Mouse (Mus musculus) heart, embryonic 15.5 days (tissue): Measurements from ENCODE around the gene Ubap2. TPM values are rescaled to one million over a fixed set of nuclear protein-coding genes. Genes with fewer than 3 reads are reported as not detected.

Experiments
- ATAC-seq: fragments of 200-750 bp; cut with Nextera tagmentation; replicated peaks from 2 replicates; pipeline ENCODE4 v1.8.0; 2017; ENCODE audit warnings: low read depth, moderate TSS enrichment; ENCODE audit not compliant: insufficient number of reproducible peaks, insufficient read depth, low FRiP score
- H3K27ac ChIP-seq: fragments of 300-500 bp; sonication (generic); 2 replicates; pipeline ENCODE4 v1.5.1; 2015; ENCODE audit warnings: mild to moderate bottlenecking, inconsistent platforms
- H3K27me3 ChIP-seq: fragments of 300-500 bp; sonication (generic); 2 replicates; pipeline ENCODE4 v1.6.1; 2015; ENCODE audit warnings: inconsistent platforms
- H3K36me3 ChIP-seq: fragments of 300-500 bp; sonication (generic); 2 replicates; pipeline ENCODE4 v1.6.1; 2015; ENCODE audit warnings: mild to moderate bottlenecking, inconsistent platforms
- H3K4me1 ChIP-seq: fragments of 300-500 bp; sonication (generic); replicated peaks from 2 replicates; pipeline ENCODE4 v1.6.1; 2015; ENCODE audit warnings: inconsistent platforms
- H3K4me2 ChIP-seq: fragments of 300-500 bp; sonication (generic); 2 replicates; pipeline ENCODE4 v1.6.1; 2015; ENCODE audit warnings: inconsistent platforms, mild to moderate bottlenecking, moderate library complexity
- H3K4me3 ChIP-seq: fragments of 300-500 bp; sonication (generic); 2 replicates; pipeline ENCODE4 v1.5.1; 2015; ENCODE audit warnings: mild to moderate bottlenecking, inconsistent platforms
- H3K9ac ChIP-seq: fragments of 300-500 bp; sonication (generic); 2 replicates; pipeline ENCODE4 v1.6.1; 2015; ENCODE audit warnings: mild to moderate bottlenecking, inconsistent platforms
- H3K9me3 ChIP-seq: fragments of 300-500 bp; sonication (generic); replicated peaks from 2 replicates; pipeline ENCODE4 v1.6.1; 2016; ENCODE audit warnings: inconsistent platforms
- WGBS: fragments of 180-500 bp; shearing (Covaris S2); methylation state at CpG from one replicate; pipeline ENCODE4 v1.1.7; 2015; ENCODE audit warnings: mixed read lengths; 5-methylcytosine and 5-hydroxymethylcytosine counted together
- polyA plus RNA-seq: library from polyadenylated mRNA; unstranded; fragments of >200 nt; fragmentation: Nextera tagmentation; extraction: Ambion mirVana; gene quantifications from 2 replicates; pipeline ENCODE4 v1.2.1, GENCODE M21; 2015

Ubap2 gene
- polyA plus RNA-seq, 1 experiment from 2014 or later = 47.0 TPM

- H3K9me3 ChIP-seq = no peaks in the 10 kb centered on the region
- peaks cover 37% of the 10 kb centered on the region for H3K4me1 ChIP-seq
- H3K36me3 ChIP-seq = 0 out of 2 replicates have a peak, but pooled peaks cover 4% of the 10 kb centered on the region
- H3K9ac ChIP-seq = no peak overlapping the region
- H3K4me2 ChIP-seq = no peak overlapping the region
- H3K4me3 ChIP-seq = no peak overlapping the region
- no peaks in the 10 kb centered on the region for H3K27me3 ChIP-seq
- ATAC-seq = no peak
- no peak overlapping the region for H3K27ac ChIP-seq
- WGBS = 94% methylated on average over 4 of the region's 4 CpGs
Measured at GRCm38 (mm10) chr4:41259019-41259418, 15.9 kb downstream of the Ubap2 start.

- 0 out of 2 replicates have a peak, but pooled peaks cover 2% of the 10 kb centered on the region for H3K36me3 ChIP-seq
- H3K9me3 ChIP-seq = no peaks in the 10 kb centered on the region
- H3K4me3 ChIP-seq = no peak overlapping the region
- ATAC-seq = 0 out of 2 replicates have a peak, but pooled peaks have one; percentile 43
- peak overlapping the region; percentile 98 for H3K27ac ChIP-seq
- H3K27me3 ChIP-seq = no peaks in the 10 kb centered on the region
- 45% methylated on average over 1 of the region's 1 CpGs for WGBS
- H3K9ac ChIP-seq = no peak overlapping the region
- H3K4me1 ChIP-seq = peaks cover 40% of the 10 kb centered on the region
- H3K4me2 ChIP-seq = no peak overlapping the region
Measured at GRCm38 (mm10) chr4:41257752-41258151, 17.2 kb downstream of the Ubap2 start.

- Histone ChIP-seq H3K4me1 (peaks cover 36% of the 10 kb centered on the region), H3K4me3 (peak overlapping the region; percentile 38), H3K36me3 (0 out of 2 replicates have a peak, but pooled peaks cover 4% of the 10 kb centered on the region), H3K4me2 (peak overlapping the region; percentile 60), H3K27ac (peak overlapping the region; percentile 98), H3K9me3 (no peaks in the 10 kb centered on the region), H3K9ac (peak overlapping the region; percentile 10; the same call in 1 of the 2 replicates), H3K27me3 (no peaks in the 10 kb centered on the region)
- WGBS = 28% methylated on average over 12 of the region's 12 CpGs
- ATAC-seq = 0 out of 2 replicates have a peak, but pooled peaks have one; percentile 62
Measured at GRCm38 (mm10) chr4:41255564-41256210, 19.3 kb downstream of the Ubap2 start.

- WGBS = 93% methylated on average over 2 of the region's 2 CpGs
- Histone ChIP-seq H3K27ac (0 out of 2 replicates have a peak overlapping the region, but pooled peaks have one; percentile 12), H3K4me3 (no peak overlapping the region), H3K9me3 (no peaks in the 10 kb centered on the region), H3K4me1 (peaks cover 32% of the 10 kb centered on the region), H3K27me3 (no peaks in the 10 kb centered on the region), H3K9ac (no peak overlapping the region), H3K4me2 (no peak overlapping the region), H3K36me3 (peaks cover 21% of the 10 kb centered on the region)
- ATAC-seq = no peak
Measured at GRCm38 (mm10) chr4:41253756-41254155, 21.2 kb downstream of the Ubap2 start.

- Histone ChIP-seq H3K4me1 (no peaks in the 10 kb centered on the region), H3K9ac (no peak overlapping the region), H3K27me3 (no peaks in the 10 kb centered on the region), H3K9me3 (no peaks in the 10 kb centered on the region), H3K36me3 (peaks cover 39% of the 10 kb centered on the region), H3K4me3 (no peak overlapping the region), H3K27ac (no peak overlapping the region), H3K4me2 (no peak overlapping the region)
- no peak for ATAC-seq
- 91% methylated on average over 2 of the region's 2 CpGs for WGBS
Measured at GRCm38 (mm10) chr4:41245408-41245807, 29.5 kb downstream of the Ubap2 start.

GRCm38 (mm10) chr4:41240916-41241315, 34.0 kb downstream of the Ubap2 start:
- Histone ChIP-seq H3K4me1 (no peaks in the 10 kb centered on the region), H3K9me3 (no peaks in the 10 kb centered on the region), H3K4me2 (no peak overlapping the region), H3K27ac (no peak overlapping the region), H3K9ac (no peak overlapping the region), H3K36me3 (peaks cover 18% of the 10 kb centered on the region), H3K27me3 (no peaks in the 10 kb centered on the region), H3K4me3 (no peak overlapping the region)
- WGBS = 70% methylated on average over 3 of the region's 3 CpGs
- ATAC-seq = no peak

GRCm38 (mm10) chr4:41235621-41236020, 39.3 kb downstream of the Ubap2 start:
- Histone ChIP-seq H3K9me3 (no peaks in the 10 kb centered on the region), H3K4me3 (no peak overlapping the region), H3K27me3 (no peaks in the 10 kb centered on the region), H3K36me3 (peaks cover 44% of the 10 kb centered on the region), H3K4me2 (no peak overlapping the region), H3K9ac (no peak overlapping the region), H3K27ac (no peak overlapping the region), H3K4me1 (no peaks in the 10 kb centered on the region)
- ATAC-seq = no peak
- 54% methylated on average over 5 of the region's 5 CpGs for WGBS

- H3K9ac ChIP-seq = no peak overlapping the region
- no peak overlapping the region for H3K27ac ChIP-seq
- ATAC-seq = no peak
- H3K27me3 ChIP-seq = no peaks in the 10 kb centered on the region
- no peaks in the 10 kb centered on the region for H3K9me3 ChIP-seq
- no peak overlapping the region for H3K4me2 ChIP-seq
- no peaks in the 10 kb centered on the region for H3K4me1 ChIP-seq
- no peak overlapping the region for H3K4me3 ChIP-seq
- 80% methylated on average over 3 of the region's 3 CpGs for WGBS
- H3K36me3 ChIP-seq = peaks cover 85% of the 10 kb centered on the region
Measured at GRCm38 (mm10) chr4:41226351-41226750, 48.6 kb downstream of the Ubap2 start.

GRCm38 (mm10) chr4:41225412-41225811, 49.5 kb downstream of the Ubap2 start:
- Histone ChIP-seq H3K9me3 (no peaks in the 10 kb centered on the region), H3K36me3 (peaks cover 89% of the 10 kb centered on the region), H3K4me1 (no peaks in the 10 kb centered on the region), H3K27me3 (no peaks in the 10 kb centered on the region), H3K4me2 (no peak overlapping the region), H3K9ac (no peak overlapping the region), H3K27ac (no peak overlapping the region), H3K4me3 (no peak overlapping the region)
- 79% methylated on average over 1 of the region's 1 CpGs for WGBS
- ATAC-seq = no peak

GRCm38 (mm10) chr4:41208050-41208449, 66.9 kb downstream of the Ubap2 start:
- H3K36me3 ChIP-seq = peaks cover 88% of the 10 kb centered on the region

GRCm38 (mm10) chr4:41205751-41206150, 69.2 kb downstream of the Ubap2 start:
- Histone ChIP-seq H3K9me3 (no peaks in the 10 kb centered on the region), H3K9ac (no peak overlapping the region), H3K4me3 (no peak overlapping the region), H3K27ac (no peak overlapping the region), H3K36me3 (peaks cover 95% of the 10 kb centered on the region), H3K4me2 (no peak overlapping the region), H3K27me3 (no peaks in the 10 kb centered on the region), H3K4me1 (no peaks in the 10 kb centered on the region)
- no peak for ATAC-seq
- 74% methylated on average over 8 of the region's 8 CpGs for WGBS

More at GRCm38 (mm10) chr4:41208050-41208449, 66.9 kb downstream of the Ubap2 start:
- Histone ChIP-seq H3K4me1 (no peaks in the 10 kb centered on the region), H3K27ac (no peak overlapping the region), H3K9ac (no peak overlapping the region), H3K4me2 (no peak overlapping the region), H3K4me3 (no peak overlapping the region), H3K27me3 (no peaks in the 10 kb centered on the region), H3K9me3 (no peaks in the 10 kb centered on the region)
- ATAC-seq = no peak
- WGBS = 71% methylated on average over 4 of the region's 4 CpGs

GRCm38 (mm10) chr4:41202135-41202534, 72.8 kb downstream of the Ubap2 start:
- no peak for ATAC-seq

More at GRCm38 (mm10) chr4:41202135-41202534, 72.8 kb downstream of the Ubap2 start:
- no peak overlapping the region for H3K27ac ChIP-seq
- no peak overlapping the region for H3K4me2 ChIP-seq
- H3K4me3 ChIP-seq = no peak overlapping the region
- H3K36me3 ChIP-seq = peaks cover 92% of the 10 kb centered on the region
- no peaks in the 10 kb centered on the region for H3K9me3 ChIP-seq
- peaks cover 4% of the 10 kb centered on the region for H3K4me1 ChIP-seq
- H3K9ac ChIP-seq = no peak overlapping the region
- no peaks in the 10 kb centered on the region for H3K27me3 ChIP-seq
- 89% methylated on average over 8 of the region's 8 CpGs for WGBS
